ENCODE assay signal across 36 mouse cellular contexts in genomic region chr9:108131502-108131901, GRCm38 (mm10). TPM values are rescaled to one million over a fixed set of nuclear protein-coding genes. Genes with fewer than 3 reads are reported as not detected.
"Had no signal": no experiment of that assay in that cellular context is flagged by ENCODE, and none has a peak within 500 bp of the region (broad histone marks: within the 10 kb centered on the region; RNA-seq: fewer than 3 reads in every experiment).

No protein-coding gene starts in this region.

- H3K9ac ChIP-seq: limb, embryonic 12.5 days; limb, embryonic 13.5 days; limb, embryonic 15.5 days; liver, embryonic 12.5 days; liver, embryonic 13.5 days; liver, embryonic 14.5 days; liver, embryonic 15.5 days; liver, postnatal 0 days; lung, embryonic 14.5 days; lung, embryonic 15.5 days; midbrain, embryonic 12.5 days; midbrain, embryonic 13.5 days; midbrain, embryonic 15.5 days; neural tube, embryonic 12.5 days had no signal

- H3K9me3 ChIP-seq: limb, embryonic 10.5 days; limb, embryonic 12.5 days; limb, embryonic 13.5 days; limb, embryonic 15.5 days; liver, embryonic 12.5 days; liver, embryonic 13.5 days; liver, embryonic 15.5 days; lung, embryonic 15.5 days; megakaryocyte, embryonic 14.5 days; midbrain, embryonic 10.5 days; midbrain, embryonic 12.5 days; midbrain, embryonic 13.5 days; midbrain, embryonic 15.5 days; neural tube, embryonic 12.5 days had no signal

- H3K27ac ChIP-seq: limb, embryonic 10.5 days; limb, embryonic 12.5 days; limb, embryonic 13.5 days; limb, embryonic 15.5 days; liver, embryonic 12.5 days; liver, embryonic 13.5 days; liver, embryonic 14.5 days; liver, embryonic 15.5 days; lung, embryonic 15.5 days; macrophage; midbrain, embryonic 10.5 days; midbrain, embryonic 12.5 days; midbrain, embryonic 13.5 days; midbrain, embryonic 15.5 days; neural tube, embryonic 12.5 days had no signal

- H3K4me3 ChIP-seq: limb, embryonic 10.5 days; limb, embryonic 12.5 days; limb, embryonic 13.5 days; limb, embryonic 15.5 days; liver, embryonic 12.5 days; liver, embryonic 13.5 days; liver, embryonic 15.5 days; lung, embryonic 15.5 days; megakaryocyte, embryonic 14.5 days; midbrain, embryonic 10.5 days; midbrain, embryonic 12.5 days; midbrain, embryonic 13.5 days; midbrain, embryonic 15.5 days; myocyte; neural tube, embryonic 12.5 days had no signal

- DNase-seq: left cerebral cortex, postnatal 4 days; liver; liver, embryonic 13.5 days; liver, postnatal 0 days; lung, adult 18-20 months; lung, adult 2 months; lung, embryonic 14.5 days; lung, postnatal 10 days; lung, postnatal 14 days; lung, postnatal 36 days; lung, postnatal 4 days; midbrain, embryonic 14.5 days had no signal

- H3K4me1 ChIP-seq: limb, embryonic 12.5 days; liver, embryonic 13.5 days; liver, embryonic 15.5 days; lung, embryonic 15.5 days; midbrain, embryonic 12.5 days; midbrain, embryonic 13.5 days; midbrain, embryonic 15.5 days; neural tube, embryonic 12.5 days had no signal

- H3K27me3 ChIP-seq: limb, embryonic 12.5 days; limb, embryonic 13.5 days; limb, embryonic 15.5 days; lung, embryonic 15.5 days; midbrain, embryonic 13.5 days; midbrain, embryonic 15.5 days; neural tube, embryonic 12.5 days had no signal

- H3K36me3 ChIP-seq: limb, embryonic 10.5 days; limb, embryonic 12.5 days; limb, embryonic 13.5 days; limb, embryonic 15.5 days; liver, embryonic 12.5 days; liver, embryonic 13.5 days; liver, embryonic 15.5 days; lung, embryonic 15.5 days; midbrain, embryonic 10.5 days; midbrain, embryonic 15.5 days had no signal

RNA-seq across cellular contexts. Expression of gene Mst1, which starts 51.3 kb away (rescaled TPM):
- total RNA-seq: left cerebral cortex, postnatal 10 days; left cerebral cortex, postnatal 14 days; left cerebral cortex, postnatal 25 days; left cerebral cortex, postnatal 36 days; left cerebral cortex, postnatal 4 days; megakaryocyte-erythroid progenitor cell, adult 5-6 weeks; midbrain, postnatal 0 days; monocyte, adult 5-6 weeks had no signal
- polyA plus RNA-seq: midbrain, embryonic 14.5 days; midbrain, embryonic 15.5 days; midbrain, embryonic 16.5 days; midbrain, postnatal 0 days had no signal
